Mouse (Mus musculus) bone marrow macrophage, adult 2 months (primary cell): ENCODE measurements around the gene Gmfb. TPM values are rescaled to one million over a fixed set of nuclear protein-coding genes. Genes with fewer than 3 reads are reported as not detected.

ENCODE experiments used
- H3K27ac ChIP-seq: 2 replicates; pipeline ENCODE4 v1.5.1; 2012; ENCODE audit warnings: low read depth, low read length; ENCODE audit not compliant: insufficient read depth
- H3K4me1 ChIP-seq: 2 replicates; pipeline ENCODE4 v1.6.1; 2012; ENCODE audit warnings: low read length; ENCODE audit not compliant: control insufficient read depth, insufficient read depth
- H3K4me3 ChIP-seq: 2 replicates; pipeline ENCODE4 v1.5.1; 2012; ENCODE audit warnings: mild to moderate bottlenecking, low read length, moderate library complexity; ENCODE audit not compliant: insufficient read depth
- CTCF ChIP-seq: IDR thresholded peaks from 2 replicates; pipeline ENCODE4 v1.5.1; 2012; ENCODE audit warnings: low read depth, mild to moderate bottlenecking, low read length, moderate library complexity
- POLR2A ChIP-seq: IDR thresholded peaks from 2 replicates; pipeline ENCODE4 v1.6.1; 2012; ENCODE audit warnings: mild to moderate bottlenecking, low read depth, low read length, borderline replicate concordance
- polyA plus RNA-seq: library from polyadenylated mRNA; stranded (reverse); fragments of >200 nt; gene quantifications from 2 replicates; pipeline ENCODE4 v1.2.4, GENCODE M21; 2012; ENCODE audit not compliant: missing spikeins, insufficient read depth, insufficient read length

Gene Gmfb
- polyA plus RNA-seq, 1 experiment, result 73.4 TPM

- TF ChIP-seq POLR2A (no peak), CTCF (no peak)
Observed at GRCm38 (mm10) chr14:46759970-46760354, 62.1 kb downstream of the Gmfb start.

More at GRCm38 (mm10) chr14:46759970-46760354, 62.1 kb downstream of the Gmfb start:
- H3K27ac ChIP-seq, result no peak overlapping the region
- H3K4me3 ChIP-seq, result no peak overlapping the region
- H3K4me1 ChIP-seq, result peaks cover 6% of the 10 kb centered on the region

Other genes starting within 250 kb of the Gmfb start
- 25.0 and 26.6 TPM in 2 replicates for gene Cdkn3, start 61.7 kb downstream of the Gmfb start, polyA plus RNA-seq
- 88.8 and 98.6 TPM in 2 replicates for gene Cnih1, start 33.8 kb downstream of the Gmfb start, polyA plus RNA-seq
- 33.9 and 37.2 TPM in 2 replicates for gene Cgrrf1, start 9.9 kb upstream of the Gmfb start, polyA plus RNA-seq
- gene Samd4, start 60.6 kb upstream of the Gmfb start, polyA plus RNA-seq, result 2.3 and 3.5 TPM in 2 replicates